Mouse (Mus musculus) midbrain, embryonic 13.5 days (tissue): Measurements from ENCODE around the gene Cct8l1. TPM values are rescaled to one million over a fixed set of nuclear protein-coding genes. Genes with fewer than 3 reads are reported as not detected.

Experiments
- ATAC-seq: fragments of 200-750 bp; cut with Nextera tagmentation; 2 replicates; pipeline ENCODE4 v1.8.0; 2017; ENCODE audit warnings: mild to moderate bottlenecking, moderate TSS enrichment, moderate library complexity
- H3K27ac ChIP-seq: fragments of 300-500 bp; sonication (generic); 2 replicates; pipeline ENCODE4 v1.5.1; 2015; ENCODE audit warnings: inconsistent platforms, mild to moderate bottlenecking, moderate library complexity
- H3K27me3 ChIP-seq: fragments of 300-500 bp; sonication (generic); 2 replicates; pipeline ENCODE4 v1.6.1; 2015; ENCODE audit warnings: mild to moderate bottlenecking, inconsistent platforms
- H3K36me3 ChIP-seq: fragments of 300-500 bp; sonication (generic); 2 replicates; pipeline ENCODE4 v1.6.1; 2015; ENCODE audit warnings: mild to moderate bottlenecking, inconsistent platforms
- H3K4me1 ChIP-seq: fragments of 300-500 bp; sonication (generic); replicated peaks from 2 replicates; pipeline ENCODE4 v1.6.1; 2015; ENCODE audit warnings: inconsistent platforms
- H3K4me2 ChIP-seq: fragments of 300-500 bp; sonication (generic); replicated peaks from 2 replicates; pipeline ENCODE4 v1.6.1; 2015; ENCODE audit warnings: moderate library complexity, mild to moderate bottlenecking, inconsistent platforms
- H3K4me3 ChIP-seq: fragments of 300-500 bp; sonication (generic); replicated peaks from 2 replicates; pipeline ENCODE4 v1.5.1; 2015; ENCODE audit warnings: mild to moderate bottlenecking, inconsistent platforms
- H3K9ac ChIP-seq: fragments of 300-500 bp; sonication (generic); replicated peaks from 2 replicates; pipeline ENCODE4 v1.6.1; 2015; ENCODE audit warnings: mild to moderate bottlenecking, inconsistent platforms
- H3K9me3 ChIP-seq: fragments of 300-500 bp; sonication (generic); 2 replicates; pipeline ENCODE4 v1.6.1; 2016; ENCODE audit warnings: mild to moderate bottlenecking, inconsistent platforms
- WGBS: fragments of 180-500 bp; shearing (Covaris S2); methylation state at CpG from one replicate; pipeline ENCODE4 v1.1.7; 2015; 5-methylcytosine and 5-hydroxymethylcytosine counted together
- polyA plus RNA-seq: library from polyadenylated mRNA; unstranded; fragments of >200 nt; fragmentation: Nextera tagmentation; extraction: Ambion mirVana; gene quantifications from 2 replicates; pipeline ENCODE4 v1.2.1, GENCODE M21; 2015

The Cct8l1 gene
- polyA plus RNA-seq, 1 experiment from 2014 or later: 0.11 TPM

DNA sequence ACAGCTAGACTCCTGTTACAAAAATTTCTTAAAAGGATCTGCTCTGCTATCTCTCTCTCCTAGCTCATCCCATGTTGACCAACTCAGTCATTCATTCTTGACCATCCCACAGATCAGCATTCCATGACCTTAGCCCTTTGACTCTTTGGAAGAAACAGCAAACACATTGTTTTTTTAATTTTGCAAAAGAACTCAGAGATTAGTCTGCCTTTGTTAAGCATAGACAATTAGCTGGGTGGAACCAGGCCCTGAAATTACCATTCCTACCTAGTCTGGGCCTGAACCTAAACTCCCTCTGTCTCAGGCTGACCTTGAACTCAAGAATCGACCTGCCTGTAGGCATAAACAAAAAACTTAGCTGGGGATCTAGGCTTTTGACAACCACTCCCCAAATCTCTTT lies 38.8 kb downstream of the Cct8l1 start:
- Histone ChIP-seq H3K27ac (no peak overlapping the region), H3K4me2 (no peak overlapping the region), H3K27me3 (no peaks in the 10 kb centered on the region), H3K9me3 (no peaks in the 10 kb centered on the region), H3K4me1 (no peaks in the 10 kb centered on the region), H3K36me3 (no peaks in the 10 kb centered on the region), H3K9ac (no peak overlapping the region), H3K4me3 (no peak overlapping the region)
- no peak for ATAC-seq
- WGBS: 48% methylated on average over 1 of the region's 1 CpGs

DNA sequence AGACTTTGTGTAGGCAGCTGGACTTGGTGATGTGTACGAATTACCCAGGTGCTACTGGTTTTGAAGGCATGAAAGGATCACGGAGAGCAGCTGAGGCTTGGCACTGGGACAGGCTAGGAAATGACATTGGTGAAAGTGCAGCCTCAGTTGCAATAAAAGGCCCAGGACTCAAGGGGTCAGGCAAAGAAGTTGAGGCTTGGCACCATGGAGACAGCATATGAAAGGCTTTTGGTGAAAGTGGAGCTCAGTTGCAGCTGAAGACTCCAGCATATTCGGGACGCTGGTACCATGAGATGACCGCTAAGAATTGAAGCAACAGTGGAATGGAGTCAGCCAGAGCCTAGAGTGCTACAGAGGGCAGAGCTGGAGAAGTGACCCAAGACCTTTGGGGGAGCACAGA lies 39.8 kb downstream of the Cct8l1 start:
- no peaks in the 10 kb centered on the region for H3K36me3 ChIP-seq

DNA sequence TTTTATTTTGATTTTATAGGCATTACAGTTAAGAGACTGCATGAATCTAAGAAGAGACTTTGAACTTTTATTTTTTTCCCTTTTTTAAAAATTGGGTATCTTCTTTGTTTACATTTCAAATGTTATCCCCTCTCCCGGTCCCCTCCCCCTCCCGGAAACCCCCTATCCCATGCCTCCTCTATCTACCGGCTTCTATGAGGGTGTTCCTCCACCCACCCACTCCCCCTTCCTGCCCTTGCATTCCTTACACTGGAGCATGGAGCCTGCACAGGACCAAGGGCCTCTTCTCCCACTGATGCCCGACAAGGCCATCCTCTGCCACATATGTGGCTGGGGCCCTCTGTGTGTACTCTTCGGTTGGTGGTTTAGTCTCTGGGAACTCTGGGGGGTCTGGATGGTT lies 40.5 kb downstream of the Cct8l1 start:
- H3K27ac ChIP-seq: no peak overlapping the region
- H3K27me3 ChIP-seq: no peaks in the 10 kb centered on the region
- no peak overlapping the region for H3K4me3 ChIP-seq
- no peaks in the 10 kb centered on the region for H3K4me1 ChIP-seq
- WGBS: 86% methylated on average over 5 of the region's 5 CpGs
- ATAC-seq: no peak
- no peaks in the 10 kb centered on the region for H3K36me3 ChIP-seq
- H3K4me2 ChIP-seq: no peak overlapping the region
- no peaks in the 10 kb centered on the region for H3K9me3 ChIP-seq
- H3K9ac ChIP-seq: no peak overlapping the region

More for the DNA sequence above, 39.8 kb downstream of the Cct8l1 start:
- Histone ChIP-seq H3K27me3 (no peaks in the 10 kb centered on the region), H3K27ac (no peak overlapping the region), H3K4me2 (no peak overlapping the region), H3K4me3 (no peak overlapping the region), H3K9me3 (no peaks in the 10 kb centered on the region), H3K4me1 (no peaks in the 10 kb centered on the region), H3K9ac (no peak overlapping the region)
- 88% methylated on average over 5 of the region's 5 CpGs for WGBS
- ATAC-seq: no peak

Other genes starting within 250 kb of the Cct8l1 start
- gene Kmt2c, start 17.3 kb upstream of the Cct8l1 start, polyA plus RNA-seq: 23.4 and 23.5 TPM in 2 replicates
- gene Xrcc2, start 189.8 kb downstream of the Cct8l1 start, polyA plus RNA-seq: 5.1 and 6.3 TPM in 2 replicates
- gene Actr3b, start 243.9 kb downstream of the Cct8l1 start, polyA plus RNA-seq: 13.6 and 15.2 TPM in 2 replicates